Mouse (Mus musculus) ES-Bruce4 (cell line): ENCODE results near the gene Inpp5k. TPM values are rescaled to one million over a fixed set of nuclear protein-coding genes. Genes with fewer than 3 reads are reported as not detected.

ENCODE experiments used
- H3K27ac ChIP-seq: 2 replicates; pipeline ENCODE4 v1.5.1; 2012; ENCODE audit warnings: low read length, inconsistent platforms; ENCODE audit not compliant: insufficient read depth
- H3K27me3 ChIP-seq: 2 replicates; pipeline ENCODE4 v1.6.1; 2012; ENCODE audit warnings: mild to moderate bottlenecking, low read length, inconsistent platforms; ENCODE audit not compliant: control insufficient read depth, poor library complexity, insufficient read depth, severe bottlenecking
- H3K36me3 ChIP-seq: 2 replicates; pipeline ENCODE4 v1.6.1; 2012; ENCODE audit warnings: inconsistent platforms, mild to moderate bottlenecking, low read length, moderate library complexity; ENCODE audit not compliant: control insufficient read depth, poor library complexity, insufficient read depth, severe bottlenecking
- H3K4me1 ChIP-seq: one replicate; pipeline ENCODE4 v1.8.1; 2011; ENCODE audit warnings: low read length; ENCODE audit not compliant: control insufficient read depth, insufficient read depth
- H3K4me3 ChIP-seq: 2 replicates; pipeline ENCODE4 v1.5.1; 2011; ENCODE audit warnings: low read depth, mild to moderate bottlenecking, low read length
- H3K9ac ChIP-seq: 2 replicates; pipeline ENCODE4 v1.6.1; 2012; ENCODE audit warnings: low read depth, mild to moderate bottlenecking, inconsistent platforms; ENCODE audit not compliant: poor library complexity, severe bottlenecking
- H3K9me3 ChIP-seq: replicated peaks from 2 replicates; pipeline ENCODE4 v1.6.1; 2012; ENCODE audit warnings: mild to moderate bottlenecking, low read length, inconsistent platforms; ENCODE audit not compliant: control insufficient read depth, poor library complexity, insufficient read depth, severe bottlenecking
- CTCF ChIP-seq: IDR thresholded peaks from one replicate; pipeline ENCODE4 v1.8.1; 2011; ENCODE audit warnings: low read depth, low read length
- EP300 ChIP-seq: IDR thresholded peaks from 2 replicates; pipeline ENCODE4 v1.6.1; 2011; ENCODE audit warnings: low read depth, low read length; ENCODE audit not compliant: insufficient read depth
- POLR2A ChIP-seq: IDR thresholded peaks from one replicate; pipeline ENCODE4 v1.8.1; 2011; ENCODE audit warnings: low read length; ENCODE audit not compliant: insufficient read depth
- polyA plus RNA-seq: library from polyadenylated mRNA; stranded (reverse); fragments of >200 nt; gene quantifications from 2 replicates; pipeline ENCODE4 v1.2.4, GENCODE M21; 2011; ENCODE audit warnings: low read depth; ENCODE audit not compliant: missing spikeins, insufficient read depth, insufficient read length

The Inpp5k gene
- polyA plus RNA-seq, 1 experiment = 22.6 TPM

- no peak overlapping the region for H3K9ac ChIP-seq
- no peaks in the 10 kb centered on the region for H3K9me3 ChIP-seq
- H3K27me3 ChIP-seq = no peaks in the 10 kb centered on the region
- TF ChIP-seq POLR2A = no peak
- no peak for TF ChIP-seq EP300
- no peak for TF ChIP-seq CTCF
- no peak overlapping the region for H3K4me3 ChIP-seq
- no peaks in the 10 kb centered on the region for H3K36me3 ChIP-seq
- H3K4me1 ChIP-seq = peaks cover 5% of the 10 kb centered on the region
- H3K27ac ChIP-seq = no peak overlapping the region
These were observed 20.8 kb upstream of the Inpp5k start for GRCm38 (mm10) chr11:75610021-75610420.

- Histone ChIP-seq H3K4me1 (no peaks in the 10 kb centered on the region), H3K9me3 (no peaks in the 10 kb centered on the region), H3K9ac (no peak overlapping the region), H3K27me3 (no peaks in the 10 kb centered on the region), H3K36me3 (peaks cover 2% of the 10 kb centered on the region; the same call in 1 of the 2 replicates), H3K4me3 (no peak overlapping the region), H3K27ac (no peak overlapping the region)
- TF ChIP-seq CTCF = no peak
- no peak for TF ChIP-seq EP300
- TF ChIP-seq POLR2A = no peak
These were observed 16.0 kb upstream of the Inpp5k start for GRCm38 (mm10) chr11:75614769-75615168.

GRCm38 (mm10) chr11:75615556-75615955 is 15.2 kb upstream of the Inpp5k start:
- TF ChIP-seq EP300 (no peak), POLR2A (no peak), CTCF (no peak)
- Histone ChIP-seq H3K9me3 (no peaks in the 10 kb centered on the region), H3K4me1 (peaks cover 2% of the 10 kb centered on the region), H3K27ac (no peak overlapping the region), H3K9ac (no peak overlapping the region), H3K27me3 (no peaks in the 10 kb centered on the region), H3K4me3 (no peak overlapping the region), H3K36me3 (peaks cover 2% of the 10 kb centered on the region; the same call in 1 of the 2 replicates)

GRCm38 (mm10) chr11:75619133-75619532 is 11.7 kb upstream of the Inpp5k start:
- peaks cover 2% of the 10 kb centered on the region; the same call in 1 of the 2 replicates for H3K36me3 ChIP-seq
- H3K9ac ChIP-seq = no peak overlapping the region
- no peaks in the 10 kb centered on the region for H3K9me3 ChIP-seq
- H3K4me1 ChIP-seq = peaks cover 3% of the 10 kb centered on the region
- no peak overlapping the region for H3K4me3 ChIP-seq
- no peaks in the 10 kb centered on the region for H3K27me3 ChIP-seq
- TF ChIP-seq CTCF (peak; percentile 77), POLR2A (no peak), EP300 (no peak)
- H3K27ac ChIP-seq = peak overlapping the region; percentile 94

GRCm38 (mm10) chr11:75620136-75620780 is 10.5 kb upstream of the Inpp5k start:
- peak overlapping the region; percentile 94 for H3K27ac ChIP-seq
- no peaks in the 10 kb centered on the region for H3K9me3 ChIP-seq
- TF ChIP-seq POLR2A = no peak
- H3K4me1 ChIP-seq = peaks cover 6% of the 10 kb centered on the region
- H3K36me3 ChIP-seq = peaks cover 2% of the 10 kb centered on the region; the same call in 1 of the 2 replicates
- no peak overlapping the region for H3K4me3 ChIP-seq
- H3K9ac ChIP-seq = peak overlapping the region; percentile 2; the same call in 1 of the 2 replicates
- H3K27me3 ChIP-seq = no peaks in the 10 kb centered on the region

- Histone ChIP-seq H3K27ac (peak overlapping the region; percentile 94), H3K4me1 (peaks cover 8% of the 10 kb centered on the region), H3K9me3 (no peaks in the 10 kb centered on the region), H3K9ac (no peak overlapping the region), H3K4me3 (no peak overlapping the region), H3K27me3 (no peaks in the 10 kb centered on the region), H3K36me3 (peaks cover 4% of the 10 kb centered on the region; the same call in 1 of the 2 replicates)
- TF ChIP-seq EP300 (peak; percentile 45; the same call in 1 of the 2 replicates), POLR2A (no peak), CTCF (no peak)
These were observed 9.4 kb upstream of the Inpp5k start for GRCm38 (mm10) chr11:75621426-75621825.
